Mouse (Mus musculus): ENCODE data around the gene Ddx24. TPM values are rescaled to one million over a fixed set of nuclear protein-coding genes. Genes with fewer than 3 reads are reported as not detected.
A peak's percentile ranks its signal among the peaks of the same experiment; 100 is the strongest.

The Ddx24 gene
- total and polyA plus RNA-seq, 3 experiments: 76.2 to 125 (median 83.0) TPM

DNA sequence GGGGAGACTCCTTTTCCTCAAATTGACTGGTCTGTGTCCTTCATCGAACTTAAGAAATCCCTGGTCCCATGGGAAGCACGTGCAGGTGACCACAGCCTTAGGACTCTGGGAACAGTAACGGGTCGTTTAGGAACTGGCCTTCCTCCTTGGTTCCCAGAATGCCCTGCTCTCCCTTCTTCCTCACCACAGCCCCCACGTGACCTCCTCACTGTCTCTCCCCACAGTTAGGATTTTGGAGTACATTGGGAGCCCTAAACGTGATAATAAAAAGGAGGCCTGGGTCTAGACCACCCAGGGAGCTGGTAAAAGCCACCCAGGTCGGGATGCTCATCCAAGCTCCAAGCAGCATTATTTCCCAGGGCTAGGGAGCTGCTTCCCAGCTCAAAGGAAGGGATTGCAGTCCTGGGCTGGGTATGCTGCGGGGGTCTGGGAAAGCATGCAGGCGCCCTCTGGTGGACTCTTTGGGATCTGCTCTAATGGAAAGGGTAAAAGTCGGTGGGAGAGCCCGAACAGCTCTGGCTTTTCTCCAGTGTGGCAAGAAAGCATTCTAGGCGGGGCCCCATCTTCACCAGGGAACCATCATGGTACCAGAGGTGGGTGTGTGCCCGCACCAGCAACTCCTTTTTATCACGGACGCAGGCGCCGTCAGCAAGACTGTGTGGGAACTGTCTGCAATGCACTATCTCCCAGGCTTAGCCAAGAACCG is 57.9 kb downstream of the Ddx24 start:
- Histone ChIP-seq H3K36me3 (replicated peaks in 1 of 2; ENCODE audit: control insufficient read depth in 1 of 2, insufficient read depth in 1 of 2, low read length in 1 of 2) (no peaks in the 10 kb centered on the region), H3K4me2 (ENCODE audit: insufficient read depth, low read depth, poor library complexity, severe bottlenecking) (peak overlapping the region; percentile 41; the same call in 1 of the 2 replicates), H3K27me3 (replicated peaks) (peaks cover 30% of the 10 kb centered on the region), H3K4me3 (replicated peaks in 1 of 3; ENCODE audit: low read depth in 2 of 3, low read length in 2 of 3, poor library complexity in 1 of 3) (no peak overlapping the region), H3K79me2 (replicated peaks; ENCODE audit: control insufficient read depth, extremely low read depth, insufficient read depth, poor library complexity, severe bottlenecking) (no peaks in the 10 kb centered on the region), H3K9ac (ENCODE audit: insufficient read depth, low read depth) (no peak overlapping the region), H3K27ac (ENCODE audit: insufficient read depth, low read depth) (no peak overlapping the region), H3K4me1 (ENCODE audit: control insufficient read depth in 1 of 2, insufficient read depth in 2 of 2) (peaks cover 0 to 11% of the 10 kb centered on the region in 2 experiments; a peak in 2 of 4 replicates), H3K9me3 (replicated peaks; ENCODE audit: low read length) (no peaks in the 10 kb centered on the region)
- in situ Hi-C loops (cut with MboI; ENCODE audit: low pct_ligation_motif_present, low pct_unique_long_range_greater_than_20kb, low sequenced_read_pairs) (loop anchor here (5.0 kb wide), 1 partner anchor 225 kb away; no protein-coding TSS in a partner anchor), dilution Hi-C loops (cut with MboI; ENCODE audit: extremely low pct_ligation_motif_present, extremely low pct_unique_long_range_greater_than_20kb, low sequenced_read_pairs) (no loop called here)
- DNase-seq (ENCODE audit: extremely low read depth): peak; percentile 60
- TF ChIP-seq SMC3 (IDR thresholded peaks at IDR 0.05; ENCODE audit: low read depth, low read length) (peak; percentile 75), SIN3A (IDR thresholded peaks at IDR 0.05; ENCODE audit: low read length) (no peak), RCOR1 (conservative IDR thresholded peaks at IDR 0.05; ENCODE audit: low read depth, low read length) (no peak), RAD21 (IDR thresholded peaks at IDR 0.05; ENCODE audit: low read depth, low read length) (peak; percentile 74), CTCF (conservative IDR thresholded peaks at IDR 0.05 in 1 of 2, IDR thresholded peaks at IDR 0.05 in 1 of 2; ENCODE audit: low read depth in 2 of 2, low read length in 2 of 2) (peak; percentile 37 to 86)

GRCm38 (mm10) chr12:103367171-103367570 is 58.5 kb downstream of the Ddx24 start:
- H3K4me3 ChIP-seq (replicated peaks in 1 of 3; ENCODE audit: low read depth in 2 of 3, low read length in 2 of 3, poor library complexity in 1 of 3): no peak overlapping the region
- no peak overlapping the region for H3K27ac ChIP-seq (ENCODE audit: insufficient read depth, low read depth)
- H3K4me2 ChIP-seq (ENCODE audit: insufficient read depth, low read depth, poor library complexity, severe bottlenecking): no peak overlapping the region
- DNase-seq (ENCODE audit: extremely low read depth): no peak
- in situ Hi-C loops (cut with MboI; ENCODE audit: low pct_ligation_motif_present, low pct_unique_long_range_greater_than_20kb, low sequenced_read_pairs) (loop anchor here (5.0 kb wide), 1 partner anchor 225 kb away; no protein-coding TSS in a partner anchor), dilution Hi-C loops (cut with MboI; ENCODE audit: extremely low pct_ligation_motif_present, extremely low pct_unique_long_range_greater_than_20kb, low sequenced_read_pairs) (no loop called here)
- peaks cover 0 to 17% of the 10 kb centered on the region in 2 experiments; a peak in 2 of 4 replicates for H3K4me1 ChIP-seq (ENCODE audit: control insufficient read depth in 1 of 2, insufficient read depth in 2 of 2)
- no peaks in the 10 kb centered on the region for H3K9me3 ChIP-seq (replicated peaks; ENCODE audit: low read length)
- no peaks in the 10 kb centered on the region for H3K79me2 ChIP-seq (replicated peaks; ENCODE audit: control insufficient read depth, extremely low read depth, insufficient read depth, poor library complexity, severe bottlenecking)
- TF ChIP-seq ELF1 (IDR thresholded peaks at IDR 0.05; ENCODE audit: low read depth, low read length) (no peak), E2F4 (IDR thresholded peaks at IDR 0.05; ENCODE audit: insufficient replicate concordance, low read depth, low read length) (no peak), NRF1 (IDR thresholded peaks at IDR 0.05; ENCODE audit: low read depth, low read length) (no peak), NELFE (IDR thresholded peaks at IDR 0.05; ENCODE audit: low read depth, low read length) (no peak), BHLHE40 (IDR thresholded peaks at IDR 0.05; ENCODE audit: low read depth, low read length) (no peak), KAT2A (IDR thresholded peaks at IDR 0.05; ENCODE audit: insufficient replicate concordance, low read length) (no peak), TBP (conservative IDR thresholded peaks at IDR 0.05; ENCODE audit: low read depth, low read length) (no peak), IRF4 (IDR thresholded peaks at IDR 0.05; ENCODE audit: low read depth, low read length) (no peak), HCFC1 (IDR thresholded peaks at IDR 0.05; ENCODE audit: low read depth, low read length) (no peak), MEF2A (IDR thresholded peaks at IDR 0.05; ENCODE audit: borderline replicate concordance, low read depth, low read length) (no peak)
- H3K27me3 ChIP-seq (replicated peaks): peaks cover 28% of the 10 kb centered on the region
- no peak overlapping the region for H3K9ac ChIP-seq (ENCODE audit: insufficient read depth, low read depth)
- no peaks in the 10 kb centered on the region for H3K36me3 ChIP-seq (replicated peaks in 1 of 2; ENCODE audit: control insufficient read depth in 1 of 2, insufficient read depth in 1 of 2, low read length in 1 of 2)
